Mouse (Mus musculus): ENCODE measurements around the gene Zfp963. TPM values are rescaled to one million over a fixed set of nuclear protein-coding genes. Genes with fewer than 3 reads are reported as not detected.
A peak's percentile ranks its signal among the peaks of the same experiment; 100 is the strongest.

Zfp963 gene
- total RNA-seq (2021) = 2.8 and 3.9 TPM in 2 replicates
- long read RNA-seq, experiment 1, transcript Zfp963-201 (4 exons, 2,291 nt) = major isoform, 5 of 7 reads
- long read RNA-seq, experiment 1, partial matches to known transcripts = 0 of 7 reads
- long read RNA-seq, experiment 1, other reads (novel, unspliced or antisense) = 1 of 7 reads
- long read RNA-seq, experiment 2, transcript Zfp963-201 (4 exons, 2,291 nt) = major isoform, 5 of 8 reads
- long read RNA-seq, experiment 2, partial matches to known transcripts = 0 of 8 reads
- long read RNA-seq, experiment 2, other reads (novel, unspliced or antisense) = 3 of 8 reads

DNA sequence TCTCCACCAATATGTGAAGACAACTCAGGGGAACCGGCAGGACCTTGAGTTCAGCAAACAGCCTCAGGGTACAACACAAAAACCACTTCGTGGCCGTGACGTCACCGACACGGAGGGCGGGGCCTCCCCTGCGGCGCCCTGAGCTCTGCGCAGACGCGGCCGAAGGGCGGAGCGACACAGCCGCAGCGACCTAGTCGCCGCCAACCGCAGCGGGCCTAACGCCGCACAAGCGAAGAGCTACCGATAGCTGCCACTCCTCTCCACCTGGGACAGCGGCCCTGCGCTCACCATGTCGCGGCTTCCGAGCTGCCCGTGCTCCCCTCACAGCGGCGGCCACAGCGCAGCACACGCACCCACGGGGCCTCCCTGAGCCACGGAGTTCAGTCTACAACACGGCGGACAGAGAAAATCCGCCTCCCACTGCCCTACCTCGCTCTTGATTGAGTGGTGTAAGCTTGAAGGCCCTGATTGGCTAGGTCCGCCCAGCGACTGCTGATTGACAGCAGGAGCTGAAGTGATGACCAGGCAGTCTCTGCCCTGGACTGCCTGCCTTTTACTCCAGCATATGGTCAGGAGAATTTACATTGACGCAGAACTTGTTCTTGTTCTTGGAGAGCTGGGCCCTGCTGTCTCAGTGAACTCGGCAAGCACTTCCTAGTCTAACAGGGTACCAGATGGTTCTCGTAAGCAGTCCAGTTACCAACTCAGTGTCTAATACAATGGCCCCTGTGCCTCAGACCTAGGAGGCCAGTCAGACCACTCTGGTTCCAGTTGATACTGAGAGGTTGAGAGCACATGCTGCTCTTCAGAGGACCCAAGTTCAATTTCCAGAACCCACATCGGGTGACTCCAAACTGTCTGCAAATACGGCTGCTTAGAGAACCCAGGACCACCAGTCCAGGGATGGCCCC is at the start of gene Zfp963:
Zfp963 (minus strand) TSS at position 427 of the 911 bp plus-strand sequence.
- peak; percentile 97 for DNase-seq

DNA sequence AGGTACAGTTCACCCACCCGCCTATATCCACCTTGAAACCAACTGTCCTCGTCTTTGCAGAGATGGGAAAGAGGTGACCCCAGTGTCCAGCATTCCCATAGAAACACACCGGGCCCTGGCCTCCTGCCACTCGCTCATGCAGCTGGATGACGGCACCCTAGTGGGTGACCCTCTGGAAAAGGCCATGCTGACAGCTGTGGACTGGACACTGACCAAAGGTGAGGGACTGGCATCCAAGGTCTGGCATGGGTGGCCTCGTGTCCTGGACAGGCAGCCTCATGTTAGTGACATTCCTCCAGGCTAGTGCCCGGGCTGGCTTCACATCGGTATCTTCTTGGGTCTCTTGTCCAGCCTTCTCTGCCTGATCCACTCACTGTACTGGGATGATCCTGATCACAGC is 49.5 kb upstream of the Zfp963 start:
- no peak for DNase-seq

DNA sequence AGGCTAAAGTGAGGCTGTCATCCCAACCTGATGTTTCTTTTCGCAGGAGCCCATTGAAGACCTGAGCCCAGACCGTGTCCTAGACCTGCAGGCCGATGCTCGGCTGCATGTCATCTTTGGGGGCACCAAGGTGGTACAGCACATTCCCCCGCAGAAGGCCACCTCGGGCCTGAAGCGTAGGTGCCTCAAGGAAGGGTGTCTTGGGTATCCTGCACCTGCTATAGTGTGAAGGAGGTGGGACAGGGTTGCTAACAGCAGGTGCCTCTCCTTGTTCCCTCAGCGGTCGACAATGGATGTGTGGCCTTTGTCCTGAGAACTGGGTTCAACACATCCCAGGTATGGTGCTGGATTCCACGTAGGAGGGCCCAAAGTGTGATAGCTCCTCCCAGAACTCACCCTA is 47.9 kb upstream of the Zfp963 start:
- no peak for DNase-seq

DNA sequence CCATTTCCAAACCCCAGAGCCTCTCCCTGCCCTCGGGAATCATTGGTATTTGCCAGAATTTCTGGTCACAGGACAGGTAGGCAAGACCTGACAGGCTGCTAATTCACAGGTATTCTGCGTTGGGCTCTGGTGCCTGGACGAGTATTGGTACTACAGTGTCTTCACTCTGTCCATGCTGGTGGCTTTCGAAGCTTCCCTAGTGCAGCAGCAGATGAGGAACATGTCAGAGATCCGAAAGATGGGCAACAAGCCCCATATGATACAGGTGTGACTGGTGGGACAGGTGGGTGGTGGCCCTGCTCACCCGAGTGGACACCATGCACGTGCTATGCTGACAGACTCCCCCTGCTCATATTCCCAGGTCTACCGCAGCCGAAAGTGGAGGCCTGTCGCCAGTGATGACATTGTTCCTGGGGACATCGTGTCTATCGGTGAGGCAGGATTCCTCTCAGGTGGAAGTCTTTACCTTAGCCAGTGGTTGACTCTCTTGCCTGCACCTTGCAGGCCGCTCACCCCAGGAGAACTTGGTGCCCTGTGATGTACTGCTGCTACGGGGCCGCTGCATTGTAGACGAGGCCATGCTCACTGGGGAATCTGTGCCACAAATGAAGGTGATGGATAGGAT is 47.1 kb upstream of the Zfp963 start:
- DNase-seq = no peak

DNA sequence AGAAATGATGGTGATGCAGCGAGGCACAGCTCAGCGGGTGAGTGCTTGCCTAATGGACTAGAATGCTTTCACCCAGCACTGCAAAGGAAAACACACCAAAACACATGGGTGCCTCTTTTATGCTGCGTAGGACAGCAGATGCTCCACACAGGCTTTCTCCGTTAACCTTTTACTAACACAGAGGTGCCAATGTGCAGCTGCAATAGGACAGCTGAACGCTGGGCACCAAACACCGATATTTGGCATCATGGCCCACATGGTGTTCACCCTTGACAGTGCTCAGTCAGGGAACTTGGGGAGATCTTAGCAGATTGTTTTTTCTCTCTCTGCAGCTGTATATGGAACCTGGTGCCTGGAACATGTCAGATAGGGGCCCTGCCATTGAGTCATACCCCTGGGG is 45.1 kb upstream of the Zfp963 start:
- DNase-seq = no peak

DNA sequence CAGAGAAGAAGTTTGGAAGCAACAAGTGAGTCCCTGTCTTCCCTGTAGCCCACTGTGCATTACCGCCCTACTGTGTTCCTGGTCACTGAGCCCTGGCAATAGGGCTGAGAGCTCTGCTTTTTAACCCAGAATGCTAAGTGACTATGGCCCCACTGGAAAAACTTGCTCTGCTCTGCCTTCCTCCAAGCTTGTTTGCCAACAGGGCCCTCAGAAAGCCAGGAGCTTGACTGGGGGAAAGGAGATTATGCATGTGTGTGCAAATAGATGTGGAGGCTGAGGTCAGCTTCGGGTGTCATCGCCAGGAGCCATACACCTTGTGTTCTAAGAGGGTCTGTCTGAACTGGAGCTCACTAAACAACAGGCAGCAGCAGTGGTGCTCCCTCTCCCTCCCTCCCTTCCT is 44.3 kb upstream of the Zfp963 start:
- DNase-seq = no peak

DNA sequence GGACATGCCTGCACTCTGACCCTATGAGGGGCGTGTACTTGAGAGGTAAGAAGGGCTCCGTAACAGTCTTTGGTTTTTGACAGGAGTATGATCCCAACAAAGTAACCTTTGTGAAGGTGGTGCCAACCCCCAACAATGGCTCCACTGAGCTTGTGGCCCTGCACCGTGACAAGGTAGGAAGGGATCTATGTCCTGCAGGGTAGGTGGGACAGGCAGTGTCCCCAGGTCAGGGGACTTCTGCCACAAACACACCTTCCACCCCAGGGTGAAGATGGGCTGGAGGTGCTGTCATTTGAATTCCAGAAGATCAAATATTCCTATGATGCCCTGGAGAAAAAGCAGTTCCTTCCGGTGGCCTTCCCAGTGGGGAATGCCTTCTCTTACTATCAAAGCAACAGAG is 43.9 kb upstream of the Zfp963 start:
- DNase-seq = no peak

DNA sequence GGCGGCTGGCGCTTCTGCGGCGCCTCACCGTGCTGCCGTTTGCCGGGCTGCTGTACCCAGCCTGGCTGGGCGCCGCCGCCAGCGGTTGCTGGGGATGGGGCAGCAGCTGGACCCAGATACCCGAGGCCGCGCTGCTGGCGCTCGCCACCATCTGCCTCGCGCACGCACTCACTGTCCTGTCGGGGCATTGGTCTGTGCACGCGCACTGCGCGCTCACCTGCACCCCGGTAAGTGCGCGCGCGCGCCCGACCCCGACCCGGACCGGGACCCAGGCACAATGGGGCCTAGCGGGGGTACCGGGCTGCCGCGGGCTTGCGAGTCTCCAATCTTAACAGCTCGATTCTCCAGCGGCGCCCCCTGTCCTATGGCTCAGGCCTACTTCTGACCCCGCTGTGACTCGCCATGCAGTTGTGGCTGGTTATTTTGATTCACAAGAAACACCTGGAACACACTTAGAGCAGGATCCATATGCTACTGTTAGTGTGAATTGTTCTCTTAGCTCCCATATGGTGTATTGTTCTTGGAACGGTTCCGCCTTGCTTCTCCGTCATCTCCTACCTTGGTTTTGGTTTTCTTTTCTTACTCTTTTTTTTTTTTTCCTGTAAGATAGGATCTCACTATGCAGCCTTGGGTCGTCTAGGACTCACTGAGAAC is 41.8 kb upstream of the Zfp963 start:
- peak; percentile 67 for DNase-seq

DNA sequence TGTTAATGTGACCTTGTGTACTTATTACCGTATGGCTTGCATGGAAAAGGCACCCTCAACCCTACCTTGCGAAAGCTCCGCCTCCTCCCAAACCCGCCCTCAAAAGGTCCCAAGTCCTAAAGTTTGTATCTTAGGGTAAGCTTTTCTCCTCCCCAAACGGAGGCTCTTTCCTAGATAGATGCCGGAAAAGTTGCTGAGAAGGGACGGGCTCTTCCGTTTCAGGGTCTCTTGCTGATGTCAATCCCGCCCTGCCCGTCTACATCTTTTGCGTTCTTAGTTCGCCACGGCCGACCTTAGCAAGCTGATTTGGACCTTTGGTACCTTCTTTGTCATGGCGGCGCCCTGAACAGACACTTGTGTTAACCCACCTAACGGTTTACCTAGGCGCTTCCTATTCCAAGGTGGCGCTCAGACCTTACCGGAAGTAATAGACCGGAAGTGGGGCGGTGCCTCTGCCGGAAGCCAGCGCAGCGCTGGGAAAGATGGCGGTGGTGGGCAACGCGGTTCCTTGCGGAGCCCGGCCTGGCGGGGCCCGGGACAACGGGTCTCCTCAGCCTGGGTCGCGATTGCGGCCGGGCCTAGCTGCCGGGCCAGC is 41.1 kb upstream of the Zfp963 start, which contains the start of the genes Atp13a1 and Zfp866:
Atp13a1 (plus strand) TSS at position 391 of the 595 bp plus-strand sequence.
Zfp866 (minus strand) TSS at position 406 of the 595 bp plus-strand sequence.
- peak; percentile 94 for DNase-seq

DNA sequence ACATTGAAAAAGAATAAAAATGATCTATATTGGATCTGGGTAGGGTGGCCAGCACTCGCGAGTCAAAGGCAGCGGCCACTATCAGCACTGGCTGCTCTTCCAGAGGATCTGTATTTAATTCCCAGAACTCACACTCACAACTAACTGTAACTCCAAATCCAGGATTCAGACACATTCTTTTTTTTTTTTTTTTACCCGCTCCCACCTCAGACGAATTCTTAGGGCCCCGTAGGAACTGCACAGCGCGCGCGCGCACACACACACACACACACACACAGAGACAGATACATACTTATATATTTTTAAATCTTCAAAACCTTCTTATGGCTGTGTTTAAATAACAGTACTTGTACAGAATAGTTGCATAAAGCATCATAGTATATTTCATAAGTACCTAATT is 40.6 kb upstream of the Zfp963 start:
- no peak for DNase-seq

DNA sequence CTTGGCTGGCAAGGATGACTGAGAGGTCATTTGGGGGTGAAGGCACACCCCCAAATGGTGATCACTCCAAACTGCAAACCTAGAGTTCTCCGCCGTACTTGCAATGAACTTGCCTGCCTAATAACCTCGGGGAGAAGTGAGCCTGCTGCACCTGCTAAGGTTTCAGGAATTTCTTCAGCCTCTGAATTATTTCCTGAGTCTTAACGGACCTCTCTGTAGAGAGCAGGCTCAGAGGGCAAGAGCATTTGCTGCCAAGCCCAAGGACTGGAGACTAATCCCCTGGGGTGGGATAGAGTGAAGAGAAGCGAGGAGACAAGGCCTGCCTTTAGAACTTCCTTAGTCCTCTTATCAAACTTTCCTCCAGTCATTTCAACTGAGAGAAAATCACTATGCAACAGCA is 40.0 kb upstream of the Zfp963 start:
- no peak for DNase-seq

DNA sequence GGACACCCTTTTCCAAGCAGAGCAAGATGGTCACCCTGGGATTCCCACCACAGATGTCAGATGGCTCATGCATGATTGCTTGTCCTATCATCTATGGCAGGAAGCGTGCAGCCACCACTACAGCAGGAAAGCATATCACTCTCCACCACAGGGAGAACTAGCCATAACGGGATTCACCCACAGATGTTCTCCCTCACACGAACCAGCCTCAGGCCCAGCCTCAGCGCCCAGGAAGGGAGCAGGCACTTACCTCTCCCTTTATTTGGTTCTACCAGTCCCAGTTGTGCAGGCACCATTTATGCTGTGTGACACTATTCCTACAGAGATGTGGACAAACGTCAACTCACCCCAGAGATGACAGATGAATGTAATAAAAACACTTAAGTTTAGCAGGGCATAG is 39.3 kb upstream of the Zfp963 start:
- DNase-seq = no peak

DNA sequence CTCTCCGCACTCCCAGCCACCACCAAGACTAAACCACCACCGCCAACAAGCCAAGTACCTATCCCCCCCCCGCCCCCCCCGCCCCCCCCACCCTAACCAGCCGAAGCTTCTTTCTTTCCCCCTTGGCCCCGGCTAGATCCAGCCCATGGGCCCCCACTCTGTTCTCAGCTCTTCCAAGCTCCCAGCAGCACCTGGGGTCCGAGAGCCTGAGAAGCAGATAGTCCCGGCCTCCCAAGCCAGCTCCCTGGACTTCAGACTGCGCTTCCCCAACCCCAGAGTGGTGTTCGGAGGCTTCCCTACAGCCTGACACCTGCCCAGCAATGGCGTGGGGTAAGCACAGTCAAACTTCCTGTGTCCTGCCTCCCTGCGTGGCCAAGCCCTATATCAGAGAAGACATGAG is 27.3 kb upstream of the Zfp963 start:
- DNase-seq = no peak

DNA sequence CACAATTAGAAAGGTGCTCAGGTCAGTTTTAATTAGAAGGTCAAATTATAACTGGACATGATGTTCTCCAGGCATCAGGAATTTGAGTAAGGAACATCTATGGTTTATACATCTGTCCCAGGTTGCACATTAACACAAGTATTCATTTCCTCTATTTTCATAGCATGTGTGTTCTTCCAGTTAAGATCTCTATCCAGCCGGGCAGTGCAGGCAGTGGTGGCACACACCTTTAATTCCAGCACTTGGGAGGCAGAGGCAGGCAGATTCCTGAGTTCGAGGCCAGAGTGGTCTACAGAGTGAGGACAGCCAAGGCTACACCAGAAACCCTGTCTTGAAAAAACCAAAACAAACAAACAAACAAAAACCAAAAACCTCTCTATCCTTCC is 25.4 kb upstream of the Zfp963 start:
- no peak for DNase-seq

DNA sequence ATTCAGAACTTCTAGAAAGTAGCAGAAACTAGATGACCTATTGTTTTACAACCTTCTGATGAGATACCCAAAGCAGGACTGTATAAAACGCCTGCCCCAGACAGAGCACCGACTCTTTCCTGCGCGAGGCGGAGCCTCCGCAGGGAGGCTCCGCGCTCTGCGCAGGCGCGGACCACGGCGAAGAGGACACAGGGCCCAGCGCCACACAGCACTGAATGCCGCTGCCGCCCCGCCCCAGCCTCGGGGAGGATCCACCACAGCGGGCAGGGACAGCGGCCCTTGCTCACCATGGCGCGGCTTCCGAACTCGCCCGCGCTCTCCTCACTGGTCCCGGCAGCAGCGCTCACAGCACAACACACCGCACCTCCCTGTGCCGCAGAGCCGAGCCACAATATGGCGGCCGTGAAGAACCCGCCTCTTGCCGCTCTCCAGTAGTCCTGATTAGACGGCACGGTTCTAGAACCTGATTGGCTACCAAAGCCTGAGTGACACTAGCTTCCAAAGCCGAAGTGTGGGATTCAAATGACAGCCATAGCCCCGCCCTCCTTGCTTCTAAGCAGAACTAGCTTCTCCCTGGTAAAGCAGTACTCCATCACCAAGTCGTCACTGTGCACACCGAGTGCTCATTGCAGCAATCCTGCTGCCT is 24.9 kb upstream of the Zfp963 start, which contains the start of gene Gm20422:
Gm20422 (minus strand) TSS at position 384 of the 646 bp plus-strand sequence.
- peak; percentile 92 for DNase-seq

DNA sequence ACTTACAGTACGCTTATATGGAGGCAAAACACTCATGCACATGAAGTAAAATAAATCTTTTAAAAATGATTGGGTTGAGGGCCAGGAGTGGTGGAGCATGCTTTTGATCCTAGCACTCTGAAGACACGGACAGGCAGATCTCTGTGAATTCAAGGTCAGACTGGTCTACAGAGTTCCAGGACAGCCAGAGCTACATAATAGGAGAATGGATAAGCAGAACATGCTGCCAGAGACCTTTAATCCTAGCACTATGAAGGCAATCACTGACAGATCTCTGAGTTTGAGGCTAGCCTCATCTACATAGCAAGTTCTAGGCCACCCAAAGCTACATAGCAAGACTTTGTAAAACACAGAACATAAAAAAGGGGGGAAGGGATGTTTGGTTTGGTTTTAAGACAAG is 22.3 kb upstream of the Zfp963 start:
- no peak for DNase-seq

DNA sequence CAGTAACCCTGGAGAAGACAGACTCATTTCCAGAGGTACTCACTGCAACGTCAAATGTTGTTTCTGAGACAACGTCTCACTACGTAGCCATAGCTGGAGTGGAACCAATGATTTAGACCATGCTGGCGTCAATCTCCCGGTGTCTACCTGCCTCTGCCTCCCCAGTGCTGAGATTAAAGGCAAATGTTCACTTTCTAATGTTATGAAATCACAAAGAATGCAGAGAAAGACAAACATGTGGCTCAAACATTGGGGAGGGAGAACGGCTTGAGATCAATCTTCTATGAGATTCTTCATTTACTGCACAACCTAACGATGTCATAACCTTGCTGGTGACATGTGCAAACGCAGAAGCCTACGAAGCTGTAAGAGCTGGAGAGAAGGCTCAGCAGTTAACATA is 21.5 kb upstream of the Zfp963 start:
- no peak for DNase-seq

DNA sequence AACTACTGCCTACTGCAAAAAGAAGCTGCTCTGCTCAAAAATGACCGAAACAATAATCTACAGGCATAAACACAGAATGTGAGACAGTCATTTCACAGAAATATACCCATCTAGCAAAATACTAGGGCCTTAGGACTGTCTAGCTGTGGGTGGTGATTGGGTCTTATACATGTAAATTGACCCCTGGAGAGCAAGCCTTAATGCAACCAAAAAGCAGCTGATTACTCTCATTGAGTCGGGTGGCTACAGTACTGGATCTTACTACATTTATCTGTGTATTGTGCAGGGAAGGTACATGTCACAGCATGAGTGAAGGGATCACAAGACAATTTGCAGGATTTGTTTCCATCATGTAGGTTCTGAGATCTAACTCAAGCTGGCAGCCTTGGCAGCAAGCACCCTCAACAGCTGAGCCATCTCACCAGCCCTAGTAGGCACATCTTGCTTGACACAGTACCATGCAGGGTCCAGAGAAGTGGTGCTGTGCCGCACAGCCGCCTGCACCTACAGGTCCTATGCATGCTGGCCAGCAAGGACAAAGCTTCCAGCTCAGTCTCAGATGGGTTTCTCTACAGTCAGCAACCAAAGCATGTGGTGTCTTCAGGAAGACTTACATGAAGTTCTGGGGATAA is 12.2 kb upstream of the Zfp963 start:
- DNase-seq = no peak

DNA sequence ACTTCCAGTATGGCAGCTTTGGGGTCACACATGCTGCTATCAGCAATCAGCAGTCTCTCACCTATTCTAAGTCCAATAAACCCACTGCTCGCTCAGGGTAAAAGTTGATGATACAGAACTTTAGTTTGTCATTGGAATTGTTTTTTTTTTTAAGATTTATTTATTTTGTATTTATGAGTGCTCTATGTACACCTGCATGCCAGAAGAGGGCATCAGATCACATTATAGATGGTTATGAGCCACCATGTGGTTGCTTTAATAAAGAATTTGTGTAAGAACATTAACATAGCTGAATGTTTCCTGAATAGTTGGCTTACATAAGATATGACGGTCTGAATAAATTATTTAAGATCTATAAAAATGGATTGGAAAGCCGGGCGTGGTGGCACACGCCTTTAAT is 8.5 kb upstream of the Zfp963 start:
- DNase-seq = no peak

DNA sequence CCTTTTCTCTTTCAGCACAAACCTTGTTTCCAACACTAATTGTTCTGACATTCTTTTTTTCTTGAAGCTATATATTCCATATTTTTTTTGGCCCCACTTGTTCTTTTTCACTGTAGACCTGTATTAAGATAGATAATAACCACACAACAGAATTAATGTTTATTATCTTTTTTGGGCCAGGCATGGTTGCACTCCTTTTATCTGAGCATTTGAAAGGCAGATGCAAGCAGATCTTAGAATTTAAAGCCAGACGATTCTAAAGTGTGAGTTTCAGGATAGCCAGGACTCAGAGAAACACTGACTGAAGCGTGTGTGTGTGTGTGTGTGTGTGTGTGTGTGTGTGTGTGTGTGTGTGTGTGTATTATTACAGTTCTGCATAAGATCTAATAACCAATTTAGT is 2.7 kb upstream of the Zfp963 start:
- no peak for DNase-seq

DNA sequence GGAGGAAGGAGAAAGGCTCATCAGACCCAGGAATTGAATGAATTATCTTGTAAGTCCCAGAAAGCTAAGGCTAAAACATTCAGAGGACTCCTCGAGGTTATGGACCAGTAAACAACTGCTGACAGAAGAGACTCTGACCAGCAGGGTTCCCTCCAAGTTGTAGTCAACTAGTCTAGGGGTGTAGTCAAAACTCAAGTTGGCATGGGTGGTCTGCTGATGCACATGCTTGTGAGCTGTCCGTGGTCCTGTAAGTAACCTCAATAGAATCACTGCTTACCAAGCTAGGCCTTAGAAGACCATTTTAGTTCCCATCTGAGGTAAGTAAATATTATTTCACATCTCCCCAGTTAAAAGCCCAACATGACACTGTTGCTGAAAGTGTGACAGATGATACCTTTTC is 8.5 kb downstream of the Zfp963 start:
- DNase-seq = no peak
